Mouse (Mus musculus) MN1 (cell line): ENCODE results near the gene Bco2.

Experiments used
- DNase-seq: peaks from one replicate; pipeline ENCODE4 v3.0.0-alpha.2; 2016; ENCODE audit warnings: low spot score

The Bco2 gene

DNA sequence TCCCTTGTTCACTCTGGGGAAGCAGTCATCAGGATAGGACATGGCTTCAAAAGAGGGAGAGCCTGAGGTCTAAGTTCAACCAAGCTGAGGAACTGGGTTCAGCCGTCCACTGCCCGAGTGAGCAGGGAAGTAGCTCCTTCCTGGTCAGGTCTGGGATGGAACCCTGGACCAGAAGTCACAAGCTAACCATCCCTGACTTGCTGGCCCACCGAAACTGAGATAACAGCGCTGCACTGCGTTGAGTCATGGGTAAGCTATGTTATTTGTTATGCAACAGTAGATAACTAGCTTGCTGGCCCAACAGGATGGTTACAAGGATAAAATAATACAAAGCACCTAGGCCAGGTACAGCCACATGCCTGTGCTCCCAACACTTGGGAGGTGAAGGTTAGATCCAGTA, 39.5 kb downstream of the Bco2 start:
- no peak for DNase-seq

GRCm38 (mm10) chr9:50507570-50507969, 47.4 kb downstream of the Bco2 start:
- no peak for DNase-seq

- no peak for DNase-seq
These were observed 49.6 kb downstream of the Bco2 start for GRCm38 (mm10) chr9:50505405-50505804.

GRCm38 (mm10) chr9:50502949-50503348, 52.0 kb downstream of the Bco2 start:
- DNase-seq = no peak

- DNase-seq = peak; percentile 91
These were observed 53.9 kb downstream of the Bco2 start for GRCm38 (mm10) chr9:50500974-50501501.

GRCm38 (mm10) chr9:50500467-50500973, 54.5 kb downstream of the Bco2 start:
- DNase-seq = peak; percentile 52

DNA sequence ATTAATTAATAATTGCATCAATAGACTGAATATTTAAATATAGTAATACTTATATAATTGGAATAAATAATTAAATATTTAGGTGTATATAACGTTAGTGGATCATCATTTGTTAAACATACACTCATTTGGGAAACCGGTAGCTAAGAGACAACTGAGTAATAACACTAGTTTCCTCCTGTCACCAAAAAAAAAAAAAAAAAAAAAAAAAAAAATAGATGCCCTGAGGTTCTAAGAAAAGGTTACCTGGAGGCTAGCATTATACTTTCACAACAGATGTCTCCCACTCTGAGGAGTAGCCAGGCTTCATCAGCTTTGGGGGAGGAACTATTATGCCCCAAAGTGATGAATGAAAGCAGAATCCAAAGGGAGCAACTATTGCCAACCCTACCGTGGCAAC, 55.2 kb downstream of the Bco2 start:
- DNase-seq = no peak

DNA sequence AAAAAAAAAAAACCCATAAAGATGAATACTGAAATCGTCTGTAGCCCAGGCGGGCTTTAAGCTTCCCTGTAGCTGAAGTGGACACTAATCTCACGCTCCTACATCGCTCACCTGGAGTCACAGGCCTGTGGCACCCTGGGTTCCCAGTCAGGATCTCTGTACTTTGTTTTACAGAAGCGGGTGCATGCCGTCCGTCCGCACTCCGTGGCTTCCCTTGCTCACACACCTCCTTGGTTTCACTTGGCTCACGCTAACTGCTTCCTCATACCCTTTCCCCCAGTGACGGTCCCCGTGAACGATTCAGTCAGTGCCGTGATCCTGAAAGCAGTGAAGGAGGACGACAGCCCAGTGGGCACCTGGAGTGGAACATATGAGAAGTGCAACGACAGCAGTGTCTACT, 56.2 kb downstream of the Bco2 start:
- no peak for DNase-seq

DNA sequence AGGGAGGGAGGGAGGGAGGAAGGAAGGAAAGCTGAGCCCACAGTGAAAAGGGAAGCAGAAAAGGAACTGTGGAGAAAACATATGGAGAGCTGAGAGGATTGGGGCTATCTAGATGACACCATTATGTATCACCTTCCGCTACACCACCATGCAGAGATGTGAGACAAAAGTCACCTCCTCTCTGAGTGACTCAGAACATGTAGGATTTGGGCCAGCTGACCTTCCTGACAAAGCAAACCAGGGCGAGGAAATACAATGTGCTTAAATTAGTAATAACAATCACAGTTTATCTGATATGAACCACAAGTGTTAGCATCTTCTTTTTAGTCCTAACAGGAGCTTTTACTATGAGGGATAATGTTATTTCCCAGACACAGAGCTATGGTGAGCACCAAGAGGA, 57.4 kb downstream of the Bco2 start:
- DNase-seq = no peak

- DNase-seq = no peak
These were observed 57.9 kb downstream of the Bco2 start for GRCm38 (mm10) chr9:50497076-50497475.

DNA sequence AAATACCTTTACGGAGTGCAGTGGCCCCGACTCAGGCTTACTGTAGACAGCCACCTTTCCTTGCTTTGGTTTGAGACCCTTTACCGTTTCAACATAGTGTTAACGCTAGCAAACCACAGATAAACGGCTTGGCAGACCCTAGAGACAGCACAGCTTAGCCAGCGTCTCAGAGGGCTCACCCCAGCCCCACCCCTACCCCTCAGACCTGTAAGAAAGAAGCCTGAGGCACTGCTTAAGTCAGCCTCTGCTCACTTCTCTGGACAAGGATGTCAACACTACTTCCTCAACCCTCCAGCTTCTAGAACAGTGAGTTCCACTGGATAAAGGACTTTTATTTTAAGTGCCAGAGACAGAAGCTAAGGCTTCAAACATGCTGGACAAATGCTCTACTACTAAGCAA, 58.4 kb downstream of the Bco2 start:
- DNase-seq = no peak

DNA sequence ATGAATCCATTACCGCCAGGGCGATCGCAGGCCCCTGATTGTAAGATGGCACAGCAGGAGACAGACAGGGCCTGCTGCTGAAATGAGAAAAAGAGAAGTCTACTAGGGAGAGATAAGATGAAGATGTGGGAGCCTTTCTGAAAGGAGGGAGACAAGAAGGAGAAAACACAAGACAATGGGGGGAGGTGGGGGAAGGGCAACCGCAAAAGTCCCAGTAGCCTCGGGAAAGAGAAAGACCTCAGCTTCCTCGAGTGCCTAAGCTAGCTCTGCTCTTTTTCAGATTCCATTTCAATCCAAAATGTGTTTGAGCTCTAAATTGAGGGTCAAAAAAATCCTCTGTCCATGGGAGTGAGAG, 58.9 kb downstream of the Bco2 start:
- no peak for DNase-seq

GRCm38 (mm10) chr9:50495405-50496150, 59.4 kb downstream of the Bco2 start:
- no peak for DNase-seq

DNA sequence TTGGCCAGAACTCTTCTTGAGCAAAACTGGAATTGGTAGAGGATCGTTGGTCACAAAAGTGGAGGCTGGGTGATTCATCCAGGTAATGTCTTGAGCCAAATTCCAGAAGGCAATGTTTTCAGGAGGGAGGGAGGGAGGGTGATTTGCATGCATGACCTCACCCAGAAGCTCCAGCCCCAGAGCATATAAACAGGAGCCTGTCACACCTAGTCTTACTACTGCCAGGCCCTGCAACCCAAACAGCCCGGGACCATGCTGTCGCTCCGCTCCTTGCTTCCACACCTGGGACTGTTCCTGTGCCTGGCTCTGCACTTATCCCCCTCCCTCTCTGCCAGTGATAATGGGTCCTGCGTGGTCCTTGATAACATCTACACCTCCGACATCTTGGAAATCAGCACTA, 60.7 kb downstream of the Bco2 start, which contains the start of gene Plet1:
Plet1 (plus strand) TSS at position 215 of the 400 bp plus-strand sequence.
- DNase-seq = no peak

GRCm38 (mm10) chr9:50493777-50494176, 61.2 kb downstream of the Bco2 start:
- no peak for DNase-seq

GRCm38 (mm10) chr9:50491531-50492045, 63.4 kb downstream of the Bco2 start:
- DNase-seq = no peak

DNA sequence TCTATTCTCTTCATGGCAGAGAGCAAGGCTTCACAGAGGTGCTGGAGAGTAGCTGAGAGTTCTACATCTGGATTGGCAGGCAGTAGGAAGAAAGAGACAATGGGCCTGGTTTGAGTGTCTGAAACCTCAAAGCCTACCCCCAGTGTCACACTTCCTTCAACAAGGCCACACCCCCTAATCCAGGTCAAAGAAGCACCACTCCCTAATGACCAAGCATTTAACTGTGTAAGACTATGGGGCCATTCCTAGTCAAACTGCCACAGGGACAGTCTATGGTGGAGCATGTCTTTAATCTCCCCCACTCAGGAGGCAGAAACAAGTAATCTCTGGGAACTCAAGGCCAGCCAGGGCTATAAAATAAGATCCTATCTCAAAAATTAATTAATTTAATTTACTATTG, 64.1 kb downstream of the Bco2 start:
- no peak for DNase-seq

DNA sequence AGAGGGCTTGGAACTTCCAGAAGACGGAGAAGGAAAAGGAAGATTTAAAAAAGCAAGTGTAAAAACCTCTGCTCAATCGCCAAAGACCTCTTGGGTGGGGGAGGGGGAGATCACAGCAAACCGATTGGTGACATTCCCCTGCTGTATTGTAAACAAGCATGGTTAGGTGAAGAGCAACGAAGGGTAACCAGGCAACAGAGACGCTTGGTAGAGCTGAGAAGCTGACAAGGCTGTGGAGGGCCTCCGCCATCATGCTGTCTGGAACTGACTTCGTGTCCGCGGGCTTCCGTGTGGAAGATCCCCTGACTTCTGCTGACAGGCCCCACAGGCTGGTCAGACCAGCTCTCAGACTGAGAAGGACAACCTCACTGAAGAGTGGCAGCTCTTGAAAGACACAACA, 69.5 kb downstream of the Bco2 start:
- DNase-seq = no peak
